Mouse (Mus musculus): Measurements from ENCODE around the gene Olfr57.
"Not testable (repeated sequence)": the region's sequence is repeated elsewhere in the genome, so short reads cannot be mapped to it uniquely, and the experiment has no call there.

GRCm38 (mm10) chr10:79042457-79042856 lies 13.9 kb downstream of the Olfr57 start:
- not testable (repeated sequence) for TF ChIP-seq CTCF (IDR thresholded peaks at IDR 0.05; ENCODE audit: borderline replicate concordance, extremely low read depth, insufficient read depth, insufficient read length); POLR2A (IDR thresholded peaks at IDR 0.05; ENCODE audit: borderline replicate concordance, extremely low read depth, insufficient read depth, insufficient read length, poor library complexity, severe bottlenecking)
